Mouse (Mus musculus) megakaryocyte, embryonic 14.5 days (primary cell): ENCODE data around the gene Mymx.

Experiments
- FLI1 ChIP-seq: IDR thresholded peaks from 2 replicates; pipeline ENCODE4 v1.6.1; 2012; ENCODE audit warnings: low read length, inconsistent platforms, mixed read lengths
- GATA1 ChIP-seq: IDR thresholded peaks from 3 replicates; pipeline ENCODE4 v1.6.1; 2012; ENCODE audit warnings: mixed read lengths, low read length, inconsistent platforms, borderline replicate concordance

DNA sequence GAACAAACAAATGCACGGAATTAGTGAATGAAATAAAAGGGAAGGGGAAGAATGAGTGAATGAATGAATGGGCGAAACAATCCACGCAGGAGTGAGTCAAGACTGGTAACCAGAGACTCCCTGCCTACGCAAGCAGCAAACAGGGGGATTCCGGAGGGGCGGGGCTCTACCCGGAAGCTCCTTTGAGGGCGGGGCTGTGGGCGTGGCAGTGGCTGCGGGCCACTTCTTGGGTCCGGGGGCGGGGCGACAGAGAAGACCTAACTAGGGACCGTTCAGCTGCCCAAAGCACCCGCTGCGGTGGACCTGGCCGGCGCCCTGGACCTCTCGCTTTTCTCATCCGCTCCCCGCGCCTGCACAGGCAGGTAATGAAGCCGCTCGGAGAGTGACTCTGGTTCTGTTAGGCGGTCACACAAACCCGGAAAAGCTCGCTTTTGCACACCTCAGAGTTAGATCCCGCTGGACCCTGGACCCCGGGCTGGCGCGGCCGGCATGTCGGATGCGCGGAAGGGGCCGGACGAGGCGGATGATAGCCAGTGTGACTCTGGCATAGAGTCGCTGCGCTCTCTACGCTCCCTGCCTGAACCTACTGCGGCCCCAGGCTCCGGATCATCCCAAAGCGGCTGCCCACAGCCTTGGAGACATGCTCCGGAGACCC lies 46.3 kb downstream of the Mymx start, which contains the start of gene Nfkbie:
- no peak for TF ChIP-seq GATA1
- no peak for TF ChIP-seq FLI1
